Mouse (Mus musculus) heart, adult 2 months (tissue): ENCODE data around the gene Spock1.

Experiments used
- CTCF ChIP-seq: fragments of 200-600 bp; IDR thresholded peaks from 2 replicates; pipeline ENCODE4 v1.8.1; 2022; ENCODE audit warnings: antibody characterized with exemption, mild to moderate bottlenecking, moderate library complexity
- POLR2A ChIP-seq: fragments of 200-500 bp; IDR thresholded peaks from 2 replicates; pipeline ENCODE4 v1.6.1; 2011; ENCODE audit warnings: mild to moderate bottlenecking, low read depth, low read length, control low read depth; ENCODE audit not compliant: insufficient read depth

DNA sequence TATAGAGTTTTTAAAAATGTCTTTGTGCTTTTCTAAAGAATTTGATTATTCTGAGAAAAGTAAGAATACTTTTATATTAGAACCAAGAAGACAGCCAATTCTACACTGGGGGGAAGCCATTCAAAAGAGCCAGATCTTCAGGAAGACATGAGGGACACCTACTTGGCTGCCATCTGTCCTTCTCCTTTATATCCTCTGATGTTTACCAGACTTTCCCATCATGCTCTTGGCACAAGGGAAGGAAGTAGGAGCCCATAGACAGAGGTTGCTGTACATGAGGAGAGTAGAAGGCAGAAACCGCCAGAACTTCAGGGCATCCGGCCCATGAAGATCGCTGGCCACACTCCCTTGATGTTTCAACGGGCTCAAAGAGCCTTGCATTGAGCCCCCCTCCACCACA is 173.6 kb downstream of the Spock1 start:
- no peak for TF ChIP-seq POLR2A
- no peak for TF ChIP-seq CTCF
